Mouse (Mus musculus) midbrain, postnatal 0 days (tissue): ENCODE measurements at regions not wholly inside any gene's neighbourhood (a gene's known extent, or its start where the extent isn't known, plus 50 kb on each side); places are given as distances from the start of the nearest gene placed in this dataset.

ENCODE experiments used
- ATAC-seq: fragments of 200-750 bp; cut with Nextera tagmentation; 2 replicates; pipeline ENCODE4 v1.8.0; 2017; ENCODE audit warnings: moderate number of reproducible peaks, mild to moderate bottlenecking, moderate TSS enrichment, moderate library complexity; ENCODE audit not compliant: low FRiP score
- DNase-seq: peaks from one replicate; pipeline ENCODE4 v3.0.0-alpha.2; 2015; ENCODE audit warnings: low spot score
- H3K27ac ChIP-seq: fragments of 300-500 bp; sonication (generic); 2 replicates; pipeline ENCODE4 v1.5.1; 2014; ENCODE audit warnings: low read depth, mild to moderate bottlenecking, low read length, mixed read lengths
- H3K27me3 ChIP-seq: fragments of 300-500 bp; sonication (generic); 2 replicates; pipeline ENCODE4 v1.6.1; 2014; ENCODE audit warnings: low read length, control low read depth, mixed read lengths; ENCODE audit not compliant: insufficient read depth
- H3K36me3 ChIP-seq: fragments of 300-500 bp; sonication (generic); 2 replicates; pipeline ENCODE4 v1.6.1; 2014; ENCODE audit warnings: low read length, control low read depth, mixed read lengths; ENCODE audit not compliant: insufficient read depth
- H3K4me1 ChIP-seq: fragments of 300-500 bp; sonication (generic); 2 replicates; pipeline ENCODE4 v1.6.1; 2014; ENCODE audit warnings: mild to moderate bottlenecking, control low read depth, antibody characterized with exemption, low read length, mixed read lengths; ENCODE audit not compliant: insufficient read depth
- H3K4me2 ChIP-seq: fragments of 300-500 bp; sonication (generic); 2 replicates; pipeline ENCODE4 v1.6.1; 2014; ENCODE audit warnings: low read depth, mild to moderate bottlenecking, low read length, mixed read lengths; ENCODE audit not compliant: poor library complexity, severe bottlenecking
- H3K4me3 ChIP-seq: fragments of 300-500 bp; sonication (generic); 2 replicates; pipeline ENCODE4 v1.5.1; 2014; ENCODE audit warnings: low read depth, mild to moderate bottlenecking, low read length, moderate library complexity
- H3K9ac ChIP-seq: fragments of 300-500 bp; sonication (generic); replicated peaks from 2 replicates; pipeline ENCODE4 v1.6.1; 2014; ENCODE audit warnings: mild to moderate bottlenecking, low read length, moderate library complexity, mixed read lengths; ENCODE audit not compliant: poor library complexity, severe bottlenecking
- H3K9me3 ChIP-seq: fragments of 300-500 bp; sonication (generic); 2 replicates; pipeline ENCODE4 v1.6.1; 2016; ENCODE audit warnings: low read length, control low read depth
- CTCF ChIP-seq: IDR thresholded peaks from 2 replicates; pipeline ENCODE4 v1.5.1; 2016; ENCODE audit warnings: antibody characterized with exemption, mild to moderate bottlenecking
- WGBS: fragments of 180-500 bp; shearing (Covaris S2); extraction: QIAGEN DNeasy Blood & Tissue Kit; methylation state at CpG from one replicate; pipeline ENCODE4 v1.1.7; 2014; 5-methylcytosine and 5-hydroxymethylcytosine counted together

DNA sequence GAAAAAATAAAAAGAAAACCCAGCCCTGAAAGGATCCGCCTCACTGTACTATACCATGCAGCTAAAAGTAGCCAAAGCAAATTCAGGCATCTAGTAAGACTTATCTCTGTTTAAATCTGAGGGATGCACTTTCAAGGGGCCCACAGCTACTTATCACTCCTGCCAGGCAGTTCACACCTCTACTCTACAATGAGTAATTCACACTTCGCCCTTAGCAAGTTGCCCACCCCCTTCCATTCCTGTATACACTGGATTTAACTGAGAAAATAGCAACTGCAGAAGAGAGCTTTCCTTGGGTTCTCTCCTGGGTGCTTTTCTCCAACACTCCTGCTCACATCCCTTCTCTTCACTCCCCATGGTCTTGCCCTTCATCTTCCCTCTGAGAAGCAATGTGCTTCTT is 142.4 kb upstream of the Mgat5 start:
- 97% methylated on average over 2 of the region's 2 CpGs for WGBS
- no peaks in the 10 kb centered on the region for H3K36me3 ChIP-seq

DNA sequence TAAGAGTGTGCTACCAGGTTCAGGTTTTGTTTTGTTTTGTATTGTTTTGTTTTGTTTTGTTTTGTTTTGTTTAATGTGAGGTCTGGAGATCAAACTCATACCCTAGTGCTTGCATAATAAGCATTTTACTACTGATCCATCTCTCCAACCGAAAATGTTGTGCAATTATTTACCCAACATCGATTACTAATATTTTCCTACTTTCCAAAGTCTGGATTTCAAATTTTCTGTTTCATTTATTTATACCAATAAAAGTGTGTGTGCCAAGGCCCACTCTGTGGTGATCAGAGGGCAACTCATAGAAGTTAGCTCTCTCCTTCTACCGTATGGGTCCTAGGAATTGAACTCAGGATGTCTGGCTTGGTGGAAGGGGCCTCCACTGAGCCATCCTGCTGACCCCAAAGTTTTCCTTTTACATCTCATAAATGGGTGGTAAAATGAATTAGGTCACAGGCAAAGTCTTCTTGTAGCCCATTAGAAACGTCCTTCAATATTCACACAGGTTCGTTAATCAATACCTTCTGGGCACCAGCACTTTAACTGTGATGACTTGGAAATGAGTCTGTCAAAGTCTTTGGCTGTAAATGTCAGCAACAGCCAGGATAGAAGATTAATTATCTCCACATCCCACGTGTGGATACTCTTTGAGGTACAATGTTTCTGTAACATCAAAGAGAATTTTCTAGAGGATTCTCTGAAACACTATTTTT is 158.9 kb upstream of the Mgat5 start:
- Histone ChIP-seq H3K4me1 (no peaks in the 10 kb centered on the region), H3K36me3 (no peaks in the 10 kb centered on the region), H3K27ac (no peak overlapping the region), H3K27me3 (no peaks in the 10 kb centered on the region), H3K9me3 (no peaks in the 10 kb centered on the region), H3K9ac (no peak overlapping the region), H3K4me2 (no peak overlapping the region), H3K4me3 (no peak overlapping the region)
- no peak for TF ChIP-seq CTCF
- WGBS = 75% methylated on average over 6 of the region's 6 CpGs
- no peak for ATAC-seq
- no peak for DNase-seq

More for the DNA sequence above, 142.4 kb upstream of the Mgat5 start:
- no peak for DNase-seq
- H3K27ac ChIP-seq = no peak overlapping the region
- no peak for TF ChIP-seq CTCF
- H3K4me2 ChIP-seq = no peak overlapping the region
- ATAC-seq = no peak
- H3K27me3 ChIP-seq = no peaks in the 10 kb centered on the region
- H3K4me3 ChIP-seq = no peak overlapping the region
- H3K4me1 ChIP-seq = no peaks in the 10 kb centered on the region
- H3K9ac ChIP-seq = no peak overlapping the region
- no peaks in the 10 kb centered on the region for H3K9me3 ChIP-seq

DNA sequence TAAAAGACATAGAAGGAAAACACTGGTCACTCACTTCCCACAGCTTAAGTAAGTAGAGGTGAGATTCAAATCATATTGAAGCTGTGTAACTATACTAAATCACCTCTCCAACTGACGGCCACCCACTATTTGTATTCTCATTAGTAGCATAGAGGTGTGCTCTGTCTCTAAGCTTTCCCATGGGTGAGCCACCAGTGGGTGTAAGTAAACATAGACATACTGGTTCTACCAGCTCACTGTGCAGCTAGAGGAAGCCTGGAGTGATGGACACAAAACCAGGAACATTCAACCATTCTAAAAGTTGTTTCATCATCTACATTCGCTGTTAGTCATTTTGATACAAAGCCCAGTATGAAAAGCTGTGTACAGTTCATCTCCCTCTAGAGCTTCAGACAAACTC is 170.1 kb upstream of the Mgat5 start:
- WGBS = 94% methylated on average over 2 of the region's 2 CpGs
- no peak for ATAC-seq
- Histone ChIP-seq H3K27me3 (no peaks in the 10 kb centered on the region), H3K9ac (no peak overlapping the region), H3K27ac (no peak overlapping the region), H3K4me1 (no peaks in the 10 kb centered on the region), H3K36me3 (no peaks in the 10 kb centered on the region), H3K4me3 (no peak overlapping the region), H3K9me3 (no peaks in the 10 kb centered on the region), H3K4me2 (no peak overlapping the region)
- TF ChIP-seq CTCF = no peak
- no peak for DNase-seq

DNA sequence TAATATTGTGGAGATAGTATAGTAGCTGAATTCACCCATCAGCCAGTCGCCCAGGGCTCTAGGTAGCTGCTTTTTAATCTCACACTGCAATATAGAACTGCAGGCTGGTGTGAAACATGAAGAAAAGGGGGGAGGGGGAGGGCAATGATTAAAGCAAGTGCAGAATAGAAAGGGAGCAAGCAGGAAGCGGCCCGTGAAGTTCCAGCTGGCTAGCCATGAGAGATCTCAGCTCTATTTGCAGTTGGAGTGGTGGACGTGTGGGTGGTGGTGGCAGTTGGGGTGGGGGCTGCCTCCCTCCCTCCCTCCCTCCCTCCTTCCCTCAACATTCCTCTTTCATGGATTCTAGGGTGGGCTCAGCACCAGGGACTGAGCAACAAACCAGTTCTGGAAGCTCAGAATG is 173.3 kb upstream of the Mgat5 start:
- Histone ChIP-seq H3K4me3 (no peak overlapping the region), H3K9ac (no peak overlapping the region), H3K27ac (no peak overlapping the region), H3K4me1 (no peaks in the 10 kb centered on the region), H3K36me3 (no peaks in the 10 kb centered on the region), H3K9me3 (no peaks in the 10 kb centered on the region), H3K4me2 (no peak overlapping the region), H3K27me3 (no peaks in the 10 kb centered on the region)
- no peak for ATAC-seq
- no peak for DNase-seq
- 10% methylated on average over 4 of the region's 4 CpGs for whole genome bisulfite sequencing
- TF ChIP-seq CTCF = no peak

- WGBS = 80% methylated on average over 1 of the region's 1 CpGs
- H3K27me3 ChIP-seq = no peaks in the 10 kb centered on the region
- no peak for DNase-seq
- H3K9ac ChIP-seq = no peak overlapping the region
- no peak overlapping the region for H3K4me3 ChIP-seq
- no peak for ATAC-seq
- TF ChIP-seq CTCF = no peak
- H3K9me3 ChIP-seq = no peaks in the 10 kb centered on the region
- no peaks in the 10 kb centered on the region for H3K36me3 ChIP-seq
- H3K4me1 ChIP-seq = no peaks in the 10 kb centered on the region
- H3K27ac ChIP-seq = no peak overlapping the region
- H3K4me2 ChIP-seq = no peak overlapping the region
Measured at GRCm38 (mm10) chr1:127028872-127029497, 175.8 kb upstream of the Mgat5 start.

- Histone ChIP-seq H3K27me3 (no peaks in the 10 kb centered on the region), H3K4me3 (no peak overlapping the region), H3K9ac (no peak overlapping the region), H3K27ac (no peak overlapping the region), H3K9me3 (no peaks in the 10 kb centered on the region), H3K4me1 (no peaks in the 10 kb centered on the region), H3K36me3 (no peaks in the 10 kb centered on the region), H3K4me2 (no peak overlapping the region)
- DNase-seq (no peak), ATAC-seq (no peak)
- TF ChIP-seq CTCF = no peak
- WGBS = 87% methylated on average over 3 of the region's 3 CpGs
Measured at GRCm38 (mm10) chr1:127023100-127023499, 181.7 kb upstream of the Mgat5 start.
